Mouse (Mus musculus): ENCODE data around the gene 4930550C14Rik. TPM values are rescaled to one million over a fixed set of nuclear protein-coding genes. Genes with fewer than 3 reads are reported as not detected.

Gene 4930550C14Rik
- total RNA-seq, 4 experiments from 2014 or later: 0.24 to 0.25 TPM; not detected in 2

DNA sequence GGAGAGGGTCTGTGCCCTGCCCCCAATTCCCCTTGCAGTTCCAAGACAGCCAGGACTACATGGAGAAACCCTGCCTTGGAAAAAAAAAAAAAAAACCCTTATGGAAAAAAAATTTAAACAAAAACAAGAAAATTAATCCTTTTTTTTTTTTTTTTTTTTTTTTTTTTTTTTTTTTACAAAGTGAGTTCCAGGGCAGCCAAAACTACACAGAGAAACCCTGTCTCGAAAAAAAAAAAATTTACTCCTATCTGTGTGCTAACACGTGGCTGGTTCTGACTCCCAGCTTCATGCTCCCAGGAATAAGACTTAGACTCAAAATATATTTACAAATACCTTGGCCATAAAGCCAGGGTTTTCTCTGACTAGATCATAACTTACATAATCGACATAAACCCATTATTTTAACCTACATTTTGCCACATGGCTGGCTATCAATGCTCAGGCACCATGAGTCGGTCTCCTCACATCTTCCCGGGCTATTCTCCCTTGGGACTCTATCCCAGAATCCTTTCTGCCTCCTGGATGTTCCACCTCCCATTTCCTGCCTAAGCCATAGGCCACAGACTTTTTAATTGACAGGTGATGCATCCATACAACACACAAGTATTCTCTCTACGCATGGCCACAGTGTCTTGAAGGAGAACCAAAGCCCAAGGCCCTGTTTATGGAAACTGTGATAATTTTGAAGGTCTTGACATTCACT lies 2.1 kb downstream of the 4930550C14Rik start:
- DNase-seq (ENCODE audit: low spot score): no peak

DNA sequence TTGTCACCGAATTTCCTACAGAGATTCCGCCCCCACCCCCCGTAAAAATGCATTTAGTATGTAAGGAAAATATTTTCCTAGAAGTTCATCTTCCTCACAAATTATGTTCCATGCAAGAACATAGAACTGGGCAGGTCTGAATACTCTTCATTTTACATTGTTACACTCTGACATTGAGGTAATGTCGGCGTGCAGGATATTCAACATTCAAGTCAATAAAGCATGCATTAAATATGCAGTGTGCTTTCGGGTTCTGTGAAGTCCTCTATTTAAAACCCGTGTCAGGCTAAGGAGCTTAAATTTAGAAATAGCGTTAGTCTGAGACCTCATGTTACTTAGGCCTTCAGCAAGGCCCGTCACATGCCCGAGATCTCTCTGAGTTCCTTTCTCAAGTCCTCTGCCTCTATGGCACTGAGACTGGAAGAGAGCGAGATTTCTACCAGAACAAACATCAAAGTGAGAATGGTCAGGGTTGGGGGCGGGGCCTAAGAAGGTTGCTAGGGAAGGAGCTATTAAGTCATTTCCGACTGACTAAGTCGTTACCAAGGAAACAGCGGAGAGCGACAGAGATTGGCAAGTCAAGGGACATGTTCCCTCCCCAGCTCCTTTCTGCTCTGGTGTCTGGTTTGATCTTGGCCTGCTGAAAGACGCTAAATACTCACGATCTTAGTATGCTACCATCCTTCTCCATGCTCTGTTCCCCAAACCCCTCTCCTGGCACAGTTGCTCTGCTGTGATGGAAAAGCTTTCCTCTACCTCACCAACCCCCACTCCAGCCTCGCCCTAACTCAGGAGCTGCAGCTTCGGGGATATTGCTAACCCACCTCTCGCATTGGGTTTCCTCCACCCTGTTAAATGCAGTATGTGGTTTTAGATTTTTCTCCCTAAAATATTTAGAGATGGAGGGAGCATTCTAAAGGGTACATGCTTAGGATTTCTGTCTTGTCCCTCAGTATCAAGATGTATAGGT lies 2.9 kb downstream of the 4930550C14Rik start:
- peak; percentile 78 for DNase-seq (ENCODE audit: low spot score)

DNA sequence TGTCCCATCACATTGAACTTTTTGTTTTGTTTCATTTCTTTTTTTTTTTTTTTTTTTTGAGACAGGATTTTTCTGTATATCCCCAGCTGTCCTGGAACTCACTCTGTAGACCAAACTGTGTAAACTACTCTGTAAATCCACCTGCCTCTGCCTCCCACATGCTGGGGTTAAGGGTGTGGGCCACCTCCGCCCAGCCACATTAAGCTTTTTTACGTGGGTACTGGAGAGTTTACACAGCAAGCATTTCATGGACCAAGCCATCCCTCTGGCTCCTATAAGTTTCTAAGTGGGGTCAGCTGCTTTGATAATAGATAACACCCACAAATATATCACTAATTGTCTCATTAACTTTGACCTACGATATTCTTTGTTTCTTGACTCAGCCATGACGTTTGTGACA lies 6.4 kb downstream of the 4930550C14Rik start:
- DNase-seq (ENCODE audit: low spot score): no peak

DNA sequence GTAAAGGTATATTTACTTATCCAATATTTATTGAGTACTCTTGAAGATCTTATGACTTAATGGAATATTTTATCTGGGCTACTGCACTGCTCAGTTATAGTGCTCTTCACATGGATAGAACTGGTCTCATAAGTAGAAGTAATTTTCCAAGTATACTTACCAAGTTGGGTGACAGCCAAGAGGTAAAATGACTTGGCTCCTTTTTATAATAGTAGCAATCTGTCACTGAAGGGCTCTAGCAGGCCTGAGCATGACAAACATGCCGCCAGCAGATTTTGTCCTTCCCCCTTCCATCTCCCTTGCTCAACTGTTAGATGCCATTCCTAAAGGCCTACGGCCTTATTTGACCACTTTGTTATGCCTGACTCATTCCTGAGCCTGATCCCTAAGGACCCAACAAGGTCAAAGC lies 6.8 kb downstream of the 4930550C14Rik start:
- DNase-seq (ENCODE audit: low spot score): no peak

DNA sequence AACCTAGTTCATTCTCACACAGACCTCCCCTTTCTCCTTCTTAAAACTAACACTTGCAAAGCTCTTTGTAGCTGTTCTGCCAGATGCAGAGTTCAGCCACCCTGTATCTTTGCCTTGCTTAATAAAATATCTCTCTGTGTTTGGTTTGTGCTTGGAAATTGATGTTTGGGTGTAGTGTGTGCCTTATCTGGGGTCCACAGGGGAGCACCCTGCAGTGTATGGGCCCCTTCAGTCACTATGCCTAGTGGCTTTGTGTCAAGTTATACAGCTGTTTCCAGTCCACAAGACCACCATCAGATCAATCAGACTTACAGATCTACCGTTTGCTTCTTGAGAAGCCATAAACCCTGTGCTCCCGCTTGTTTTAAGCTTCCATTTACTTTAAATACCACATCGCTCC lies 7.3 kb downstream of the 4930550C14Rik start:
- no peak for DNase-seq (ENCODE audit: low spot score)

DNA sequence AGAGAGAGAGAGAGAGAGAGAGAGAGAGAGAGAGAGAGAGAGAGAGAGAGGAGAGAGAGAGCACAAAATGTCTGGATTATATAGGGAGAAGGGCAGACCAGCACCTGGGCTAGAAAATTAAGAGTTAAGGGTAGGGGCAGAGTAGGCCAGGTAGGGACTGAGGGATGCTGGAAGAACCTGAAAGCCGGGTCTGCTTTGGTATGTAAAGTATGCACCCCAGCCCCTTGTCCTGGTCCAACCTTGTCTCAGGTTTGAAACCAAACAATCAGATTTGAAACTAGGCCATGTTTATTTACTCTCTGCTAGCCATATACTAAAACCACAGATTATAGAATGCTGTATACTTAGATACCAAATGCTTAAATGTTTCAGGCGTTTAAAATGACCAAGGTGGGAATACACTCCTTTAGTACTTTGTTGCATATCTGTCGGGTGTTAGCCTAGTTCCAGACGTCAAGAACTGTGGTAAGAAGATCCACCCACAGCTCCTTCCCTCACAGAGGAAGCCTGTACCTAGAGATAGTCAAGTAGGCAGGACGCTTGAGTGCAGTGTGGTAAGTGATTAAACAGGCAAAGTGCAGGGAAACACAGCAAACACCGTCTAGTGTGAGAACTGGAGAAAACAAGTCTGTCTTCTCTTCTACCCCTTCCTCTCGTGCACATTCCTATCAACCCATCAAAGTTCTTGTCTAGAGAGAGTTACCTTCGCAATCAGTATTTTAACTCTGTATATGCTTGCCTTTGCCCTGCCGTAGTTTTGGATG lies 20.2 kb downstream of the 4930550C14Rik start:
- DNase-seq (ENCODE audit: low spot score): no peak

DNA sequence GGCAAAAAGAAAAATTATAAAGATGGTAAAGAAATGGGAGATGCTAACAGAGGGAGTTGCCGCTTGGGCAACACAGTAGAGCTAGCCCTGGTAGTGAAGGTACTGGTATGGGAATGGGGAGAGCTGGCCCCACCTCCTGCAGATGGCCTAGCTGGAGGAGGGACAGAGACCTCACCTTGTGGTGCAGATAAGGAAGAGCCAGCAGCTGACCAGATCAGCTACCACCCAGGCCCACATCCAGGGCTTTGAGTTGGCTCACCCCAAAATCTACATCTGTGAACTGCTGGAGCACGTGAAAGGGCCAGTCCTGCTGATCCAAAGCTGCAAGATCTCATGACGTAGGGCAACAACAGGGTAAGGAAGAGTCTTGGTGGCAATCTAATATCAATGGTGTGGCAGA lies 24.6 kb downstream of the 4930550C14Rik start:
- no peak for DNase-seq (ENCODE audit: low spot score)

DNA sequence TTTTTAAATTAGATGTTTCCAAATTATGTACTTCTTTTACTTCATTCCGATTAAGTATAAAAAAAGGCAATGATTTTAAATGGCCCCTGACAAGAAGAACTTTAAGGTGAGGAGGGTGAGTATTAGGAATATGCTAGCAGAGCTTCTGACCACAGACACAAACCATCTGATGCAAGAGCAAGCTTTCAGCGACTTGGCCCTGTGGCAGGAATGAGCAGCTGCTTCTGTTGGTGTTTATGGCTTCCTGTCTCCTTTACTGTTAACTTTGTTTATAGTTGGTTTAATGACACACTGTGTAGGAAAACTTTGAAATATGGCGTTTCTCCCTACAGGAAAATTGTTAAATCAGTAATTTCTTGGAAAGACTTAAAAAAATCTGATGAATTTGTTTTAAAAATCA lies 25.5 kb downstream of the 4930550C14Rik start:
- DNase-seq (ENCODE audit: low spot score): no peak

DNA sequence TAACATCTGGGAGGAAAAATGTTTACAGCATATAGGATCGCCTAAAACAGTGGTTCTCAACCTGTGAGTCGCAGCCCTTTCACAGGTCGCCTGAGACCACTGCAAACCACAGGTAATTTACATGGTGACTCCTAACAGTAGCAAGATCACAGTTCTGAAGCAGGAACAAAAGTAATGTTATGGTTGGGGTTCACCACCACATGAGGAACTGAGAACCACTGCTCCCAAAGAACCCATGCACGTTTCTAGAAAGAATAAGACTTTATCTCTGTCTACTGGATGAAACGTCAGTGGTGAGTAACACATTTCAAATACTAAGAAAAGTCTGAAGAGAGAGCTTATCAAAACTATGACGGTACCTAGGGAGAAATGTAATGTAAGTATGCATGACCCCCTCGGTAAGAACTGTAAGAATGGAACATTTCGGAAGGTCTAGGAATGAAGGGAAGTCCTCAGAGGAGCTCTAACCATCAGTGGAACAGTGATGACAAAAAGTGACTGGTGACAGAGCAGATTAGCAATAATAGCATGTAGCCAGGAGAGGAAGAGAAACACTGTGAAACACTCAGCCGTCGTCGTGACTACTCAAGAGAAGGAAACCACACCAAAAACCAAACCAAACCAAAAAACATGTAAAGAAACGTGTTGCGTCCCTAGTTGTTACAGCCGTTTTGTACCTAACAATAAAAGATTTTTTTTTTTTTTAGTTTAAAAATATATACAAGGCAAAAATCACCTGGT lies 33.9 kb downstream of the 4930550C14Rik start:
- no peak for DNase-seq (ENCODE audit: low spot score)

DNA sequence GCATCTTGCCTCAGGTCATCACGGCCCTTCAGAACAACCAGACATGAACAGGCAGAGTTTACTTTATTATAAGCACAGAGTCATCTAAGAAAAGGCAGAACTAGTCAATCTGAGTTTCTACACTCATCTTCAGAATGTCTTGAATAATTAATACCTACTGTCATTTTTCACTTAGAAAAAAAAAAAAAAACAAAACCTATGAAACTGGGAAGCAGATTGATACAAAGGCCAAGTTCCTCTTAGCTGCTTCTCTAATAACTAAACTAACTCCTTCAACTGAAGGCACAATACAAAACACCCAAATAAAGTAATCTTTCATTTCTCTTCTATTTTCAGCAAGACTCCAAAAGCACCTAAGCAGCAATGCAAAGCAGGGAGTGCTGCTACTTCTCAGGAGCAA lies 48.5 kb downstream of the 4930550C14Rik start:
- DNase-seq (ENCODE audit: low spot score): no peak

DNA sequence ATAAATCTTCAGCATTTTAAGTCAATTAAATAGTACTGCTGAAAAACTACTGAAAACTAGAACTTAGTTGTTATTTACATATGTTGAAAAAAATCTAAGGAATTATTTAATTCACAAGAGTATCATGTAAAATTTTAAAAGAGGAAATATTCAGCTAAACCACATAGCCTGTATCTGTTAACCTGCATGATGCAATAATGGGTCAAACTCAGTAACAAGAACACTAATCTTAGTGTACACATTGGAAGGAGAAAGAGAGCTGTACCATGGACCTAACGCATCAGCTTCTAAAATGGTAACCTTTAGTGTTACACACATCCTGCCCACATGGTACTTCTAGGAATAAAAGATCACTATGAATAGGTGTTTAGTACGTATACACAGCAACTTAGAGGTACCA lies 49.9 kb downstream of the 4930550C14Rik start:
- no peak for DNase-seq (ENCODE audit: low spot score)

DNA sequence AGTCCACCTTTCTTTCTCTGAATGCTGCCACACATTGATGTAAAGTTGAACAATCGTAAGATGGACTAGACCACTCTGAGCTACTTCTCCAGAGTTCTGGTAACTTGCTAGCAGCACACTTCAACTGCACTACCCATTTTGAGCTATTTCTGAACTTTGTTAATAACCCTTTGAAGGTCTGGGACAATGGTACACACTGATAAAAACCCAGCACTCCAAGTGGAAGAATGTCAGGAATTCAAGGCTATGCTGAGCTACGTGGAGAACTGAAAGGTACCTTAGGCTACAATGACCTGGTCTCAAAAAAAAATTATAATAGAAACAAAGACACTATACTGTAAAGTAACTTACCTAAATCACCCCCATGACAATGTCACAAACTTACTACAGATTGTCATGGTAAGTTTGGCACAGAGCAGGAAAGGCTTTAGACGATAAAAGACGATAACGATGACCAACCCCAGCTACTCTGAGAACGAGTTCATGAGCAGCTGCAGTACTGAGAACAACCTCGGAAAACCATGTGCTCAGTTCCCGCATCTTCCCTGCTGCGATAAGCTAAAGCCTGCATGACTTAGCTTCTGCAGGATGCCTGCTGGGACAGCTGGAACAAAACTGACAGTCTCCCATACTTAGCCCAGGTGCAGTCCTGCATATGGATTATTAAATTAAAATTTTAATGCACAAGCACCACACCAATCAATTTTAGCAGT lies 70.8 kb downstream of the 4930550C14Rik start:
- DNase-seq (ENCODE audit: low spot score): no peak

Small RNAs within 50 kb of the gene (microRNA-seq; reads per million reads assigned to microRNA genes)
- not detected for gene Mir130c

Other genes with a start within 250 kb of the 4930550C14Rik start
- 10 to 100 TPM in 1 of 4 experiments, 1 to 10 TPM in 3; 9.5 to 10.5 (median 9.7) TPM for gene Ddx10, start 154.3 kb upstream of the 4930550C14Rik start, total RNA-seq (2022)
- under 1 TPM; 0.13 to 0.56 (median 0.24) TPM for gene Exph5, start 100.7 kb upstream of the 4930550C14Rik start, total RNA-seq (2022)
- gene Kdelc2, start 18.3 kb upstream of the 4930550C14Rik start, total RNA-seq (2022): 1 to 10 TPM; 6.5 to 8.1 (median 7.3) TPM
- gene Atm, start 134.4 kb downstream of the 4930550C14Rik start, total RNA-seq (2022): 10 to 100 TPM in 3 of 4 experiments, 1 to 10 TPM in 1; 9.6 to 12.9 (median 10.8) TPM
- 1 to 10 TPM; 5.3 to 7.7 (median 6.9) TPM for gene Npat, start 134.7 kb downstream of the 4930550C14Rik start, total RNA-seq (2022)
- gene Acat1, start 208.1 kb downstream of the 4930550C14Rik start, total RNA-seq (2022): 100 to 1,000 TPM; 313 to 403 (median 351) TPM